Mouse (Mus musculus): Measurements from ENCODE around the gene Rab23. TPM values are rescaled to one million over a fixed set of nuclear protein-coding genes. Genes with fewer than 3 reads are reported as not detected.
"Not testable (repeated sequence)": the region's sequence is repeated elsewhere in the genome, so short reads cannot be mapped to it uniquely, and the experiment has no call there.

Gene Rab23
- polyA plus RNA-seq, 1 experiment from 2014 or later, result 27.5 TPM

DNA sequence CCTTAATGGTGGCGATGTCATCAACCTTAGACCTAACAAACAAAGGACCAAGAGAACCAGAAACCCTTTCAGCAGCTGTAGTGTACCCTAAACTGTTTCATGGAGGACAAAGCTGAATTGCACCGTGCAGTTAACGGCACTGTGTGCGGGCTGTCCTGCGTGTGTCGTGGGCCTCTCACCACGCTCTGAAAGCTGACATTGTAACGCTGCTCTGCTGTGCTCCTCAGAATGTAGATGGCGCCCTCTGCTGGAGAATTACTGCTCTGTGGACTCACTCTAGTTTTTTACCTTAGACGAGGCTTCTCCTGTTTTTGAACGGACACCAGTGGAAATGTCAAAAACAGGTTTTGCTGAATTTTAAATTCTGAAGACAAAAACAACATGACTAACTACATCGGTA lies 19.6 kb downstream of the Rab23 start:
- Histone ChIP-seq H3K4me1 (ENCODE audit: control insufficient read depth, insufficient read depth, low read length) (no peaks in the 10 kb centered on the region), H3K4me3 (ENCODE audit: low read depth, low read length) (no peak overlapping the region), H3K27me3 (ENCODE audit: control insufficient read depth, insufficient read depth, low read length) (no peaks in the 10 kb centered on the region), H3K27ac (ENCODE audit: low read depth, low read length) (no peak overlapping the region), H3K9me3 (ENCODE audit: control insufficient read depth, low read length) (no peaks in the 10 kb centered on the region), H3K9ac (ENCODE audit: low read length) (no peak overlapping the region), H3K4me2 (ENCODE audit: low read depth) (no peak overlapping the region), H3K36me3 (ENCODE audit: control insufficient read depth, insufficient read depth, low read length) (peaks cover 2% of the 10 kb centered on the region; the same call in 1 of the 2 replicates)
- peak; percentile 71; the same call in 1 of the 2 replicates for ATAC-seq (ENCODE audit: insufficient read depth, low FRiP score, low TSS enrichment)
- WGBS, result 37% methylated on average over 12 of the region's 12 CpGs
- peak; percentile 81 for DNase-seq (ENCODE audit: low spot score)

DNA sequence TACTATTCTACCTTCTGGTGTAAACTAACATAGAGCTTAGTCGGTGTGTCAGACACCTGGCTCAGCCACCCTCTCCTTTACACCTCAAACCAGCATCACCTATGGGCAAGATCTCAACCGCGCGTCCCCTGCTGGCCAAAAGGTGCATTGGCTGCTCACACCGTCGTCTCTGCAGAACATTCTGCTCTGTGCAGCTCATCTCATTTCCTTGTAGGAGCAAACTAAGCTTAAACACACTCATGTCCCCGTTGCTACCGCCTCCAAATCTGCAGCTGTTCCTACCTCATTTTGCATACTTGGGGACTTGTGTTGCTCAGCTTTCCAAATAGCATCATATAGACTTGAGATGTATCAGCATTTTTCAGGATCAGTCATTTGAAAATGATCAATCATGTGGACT lies 23.2 kb downstream of the Rab23 start:
- Histone ChIP-seq H3K36me3 (ENCODE audit: control insufficient read depth, insufficient read depth, low read length) (peaks cover 2% of the 10 kb centered on the region; the same call in 1 of the 2 replicates), H3K9ac (ENCODE audit: low read length) (no peak overlapping the region), H3K9me3 (ENCODE audit: control insufficient read depth, low read length) (no peaks in the 10 kb centered on the region), H3K27me3 (ENCODE audit: control insufficient read depth, insufficient read depth, low read length) (no peaks in the 10 kb centered on the region), H3K4me3 (ENCODE audit: low read depth, low read length) (no peak overlapping the region), H3K27ac (ENCODE audit: low read depth, low read length) (no peak overlapping the region), H3K4me2 (ENCODE audit: low read depth) (no peak overlapping the region), H3K4me1 (ENCODE audit: control insufficient read depth, insufficient read depth, low read length) (no peaks in the 10 kb centered on the region)
- no peak for ATAC-seq (ENCODE audit: insufficient read depth, low FRiP score, low TSS enrichment)
- DNase-seq (ENCODE audit: low spot score), result peak; percentile 39
- 24% methylated on average over 8 of the region's 8 CpGs for WGBS

GRCm38 (mm10) chr1:33744815-33745214 lies 25.1 kb downstream of the Rab23 start:
- 87% methylated on average over 9 of the region's 9 CpGs for whole genome bisulfite sequencing
- not testable (repeated sequence) for ATAC-seq (ENCODE audit: insufficient read depth, low FRiP score, low TSS enrichment); H3K4me2 ChIP-seq (ENCODE audit: low read depth); H3K36me3 ChIP-seq (ENCODE audit: control insufficient read depth, insufficient read depth, low read length); H3K4me3 ChIP-seq (ENCODE audit: low read depth, low read length); H3K4me1 ChIP-seq (ENCODE audit: control insufficient read depth, insufficient read depth, low read length); H3K9ac ChIP-seq (ENCODE audit: low read length); H3K27ac ChIP-seq (ENCODE audit: low read depth, low read length); H3K27me3 ChIP-seq (ENCODE audit: control insufficient read depth, insufficient read depth, low read length); DNase-seq (ENCODE audit: low spot score); H3K9me3 ChIP-seq (ENCODE audit: control insufficient read depth, low read length)

DNA sequence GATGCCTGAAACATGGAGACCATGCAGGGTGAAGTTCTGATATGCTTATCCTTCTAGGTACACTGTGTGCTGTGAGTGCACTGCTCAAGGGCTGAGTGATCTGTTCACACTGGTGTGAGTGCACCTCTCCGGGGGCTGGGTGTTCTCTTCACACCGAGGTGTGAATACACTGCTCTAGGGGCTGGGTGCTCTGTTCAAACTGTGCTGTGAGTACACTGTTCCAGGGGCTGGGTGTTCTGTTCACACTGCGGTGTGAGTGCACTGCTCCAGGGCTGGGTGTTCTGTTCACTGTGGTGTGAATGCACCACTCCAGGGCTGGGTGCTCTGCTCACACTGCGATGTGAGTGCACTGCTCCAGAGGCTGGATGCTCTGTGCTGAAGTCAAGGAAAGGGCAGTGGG lies 26.2 kb downstream of the Rab23 start:
- Histone ChIP-seq H3K4me3 (ENCODE audit: low read depth, low read length) (no peak overlapping the region), H3K27me3 (ENCODE audit: control insufficient read depth, insufficient read depth, low read length) (no peaks in the 10 kb centered on the region), H3K9ac (ENCODE audit: low read length) (no peak overlapping the region), H3K27ac (ENCODE audit: low read depth, low read length) (no peak overlapping the region), H3K4me2 (ENCODE audit: low read depth) (no peak overlapping the region), H3K4me1 (ENCODE audit: control insufficient read depth, insufficient read depth, low read length) (no peaks in the 10 kb centered on the region), H3K36me3 (ENCODE audit: control insufficient read depth, insufficient read depth, low read length) (no peaks in the 10 kb centered on the region; the same call in 1 of the 2 replicates), H3K9me3 (ENCODE audit: control insufficient read depth, low read length) (no peaks in the 10 kb centered on the region)
- WGBS, result 82% methylated on average over 4 of the region's 4 CpGs
- ATAC-seq (ENCODE audit: insufficient read depth, low FRiP score, low TSS enrichment) (no peak), DNase-seq (ENCODE audit: low spot score) (no peak)

DNA sequence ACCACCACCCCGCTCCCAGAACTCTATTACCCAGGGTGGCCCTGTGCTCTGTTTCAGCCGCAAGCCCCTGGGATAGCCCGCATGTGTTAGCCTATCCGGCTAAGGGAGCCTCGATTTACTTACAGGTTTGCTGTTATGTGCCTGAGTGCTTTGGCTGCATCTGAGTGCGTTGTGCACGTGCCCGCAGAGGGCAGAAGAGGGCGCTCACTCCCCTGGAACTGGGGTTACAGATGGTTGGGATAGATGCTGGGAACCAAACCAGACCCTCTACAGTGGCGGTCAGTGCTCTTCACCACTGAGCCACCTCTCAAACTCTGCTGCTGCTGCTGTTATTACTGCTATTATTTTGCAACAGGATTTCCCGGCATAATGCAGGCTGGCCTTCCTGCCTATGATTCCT lies 29.4 kb downstream of the Rab23 start:
- no peak overlapping the region for H3K27ac ChIP-seq (ENCODE audit: low read depth, low read length)
- no peak for DNase-seq (ENCODE audit: low spot score)
- 97% methylated on average over 11 of the region's 11 CpGs for WGBS
- H3K4me1 ChIP-seq (ENCODE audit: control insufficient read depth, insufficient read depth, low read length), result no peaks in the 10 kb centered on the region
- no peaks in the 10 kb centered on the region; the same call in 1 of the 2 replicates for H3K36me3 ChIP-seq (ENCODE audit: control insufficient read depth, insufficient read depth, low read length)
- no peak for ATAC-seq (ENCODE audit: insufficient read depth, low FRiP score, low TSS enrichment)
- H3K27me3 ChIP-seq (ENCODE audit: control insufficient read depth, insufficient read depth, low read length), result no peaks in the 10 kb centered on the region
- no peak overlapping the region for H3K4me2 ChIP-seq (ENCODE audit: low read depth)
- H3K9ac ChIP-seq (ENCODE audit: low read length), result no peak overlapping the region
- no peaks in the 10 kb centered on the region for H3K9me3 ChIP-seq (ENCODE audit: control insufficient read depth, low read length)
- no peak overlapping the region for H3K4me3 ChIP-seq (ENCODE audit: low read depth, low read length)

- not testable (repeated sequence) for H3K36me3 ChIP-seq (ENCODE audit: control insufficient read depth, insufficient read depth, low read length); DNase-seq (ENCODE audit: low spot score); H3K4me1 ChIP-seq (ENCODE audit: control insufficient read depth, insufficient read depth, low read length); H3K4me3 ChIP-seq (ENCODE audit: low read depth, low read length); H3K9me3 ChIP-seq (ENCODE audit: control insufficient read depth, low read length); H3K27me3 ChIP-seq (ENCODE audit: control insufficient read depth, insufficient read depth, low read length); H3K9ac ChIP-seq (ENCODE audit: low read length); ATAC-seq (ENCODE audit: insufficient read depth, low FRiP score, low TSS enrichment); H3K27ac ChIP-seq (ENCODE audit: low read depth, low read length); H3K4me2 ChIP-seq (ENCODE audit: low read depth)
- 92% methylated on average over 3 of the region's 4 CpGs for WGBS
Observed at GRCm38 (mm10) chr1:33749709-33750108, 30.0 kb downstream of the Rab23 start.

DNA sequence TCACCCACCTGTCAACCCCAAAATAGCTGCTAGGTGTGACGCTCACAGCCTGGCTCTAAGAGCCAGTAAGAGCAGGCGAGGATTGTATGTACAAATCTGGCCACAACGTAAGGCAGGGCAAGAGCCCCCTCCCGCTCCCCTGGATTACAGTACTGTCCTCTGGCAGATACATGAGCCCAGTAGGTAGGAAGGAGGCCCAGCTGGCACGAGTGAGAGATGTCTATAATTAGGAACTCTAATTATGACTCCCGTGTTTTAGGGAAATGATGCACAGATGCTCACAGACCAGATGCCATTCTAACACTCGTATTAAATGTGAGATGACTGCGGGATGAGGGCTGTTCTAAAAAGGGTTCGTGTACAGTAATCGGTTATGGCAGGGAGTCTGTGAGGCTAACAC lies 31.6 kb downstream of the Rab23 start:
- Histone ChIP-seq H3K4me2 (ENCODE audit: low read depth) (no peak overlapping the region), H3K9me3 (ENCODE audit: control insufficient read depth, low read length) (no peaks in the 10 kb centered on the region), H3K36me3 (ENCODE audit: control insufficient read depth, insufficient read depth, low read length) (no peaks in the 10 kb centered on the region; the same call in 1 of the 2 replicates), H3K4me1 (ENCODE audit: control insufficient read depth, insufficient read depth, low read length) (no peaks in the 10 kb centered on the region), H3K27me3 (ENCODE audit: control insufficient read depth, insufficient read depth, low read length) (no peaks in the 10 kb centered on the region), H3K27ac (ENCODE audit: low read depth, low read length) (no peak overlapping the region), H3K9ac (ENCODE audit: low read length) (no peak overlapping the region), H3K4me3 (ENCODE audit: low read depth, low read length) (no peak overlapping the region)
- ATAC-seq (ENCODE audit: insufficient read depth, low FRiP score, low TSS enrichment) (no peak), DNase-seq (ENCODE audit: low spot score) (no peak)
- WGBS, result 90% methylated on average over 10 of the region's 10 CpGs

GRCm38 (mm10) chr1:33754089-33754488 lies 34.4 kb downstream of the Rab23 start:
- no peak overlapping the region for H3K9ac ChIP-seq (ENCODE audit: low read length)
- ATAC-seq (ENCODE audit: insufficient read depth, low FRiP score, low TSS enrichment) (no peak), DNase-seq (ENCODE audit: low spot score) (no peak)
- H3K4me3 ChIP-seq (ENCODE audit: low read depth, low read length), result no peak overlapping the region
- H3K36me3 ChIP-seq (ENCODE audit: control insufficient read depth, insufficient read depth, low read length), result no peaks in the 10 kb centered on the region
- H3K27me3 ChIP-seq (ENCODE audit: control insufficient read depth, insufficient read depth, low read length), result no peaks in the 10 kb centered on the region
- H3K4me1 ChIP-seq (ENCODE audit: control insufficient read depth, insufficient read depth, low read length), result peaks cover 4% of the 10 kb centered on the region; the same call in 1 of the 2 replicates
- no peak overlapping the region for H3K4me2 ChIP-seq (ENCODE audit: low read depth)
- H3K9me3 ChIP-seq (ENCODE audit: control insufficient read depth, low read length), result no peaks in the 10 kb centered on the region
- no peak overlapping the region for H3K27ac ChIP-seq (ENCODE audit: low read depth, low read length)
- WGBS, result 95% methylated on average over 17 of the region's 17 CpGs

GRCm38 (mm10) chr1:33754965-33755735 lies 35.5 kb downstream of the Rab23 start:
- DNase-seq (ENCODE audit: low spot score) (no peak), ATAC-seq (ENCODE audit: insufficient read depth, low FRiP score, low TSS enrichment) (no peak)
- WGBS, result 93% methylated on average over 21 of the region's 21 CpGs

More at GRCm38 (mm10) chr1:33754965-33755735, 35.5 kb downstream of the Rab23 start:
- no peak overlapping the region for H3K9ac ChIP-seq (ENCODE audit: low read length)
- H3K4me1 ChIP-seq (ENCODE audit: control insufficient read depth, insufficient read depth, low read length), result peaks cover 4% of the 10 kb centered on the region; the same call in 1 of the 2 replicates
- H3K9me3 ChIP-seq (ENCODE audit: control insufficient read depth, low read length), result no peaks in the 10 kb centered on the region
- H3K27me3 ChIP-seq (ENCODE audit: control insufficient read depth, insufficient read depth, low read length), result no peaks in the 10 kb centered on the region
- H3K27ac ChIP-seq (ENCODE audit: low read depth, low read length), result no peak overlapping the region
- no peak overlapping the region for H3K4me3 ChIP-seq (ENCODE audit: low read depth, low read length)
- no peak overlapping the region for H3K4me2 ChIP-seq (ENCODE audit: low read depth)
- no peaks in the 10 kb centered on the region for H3K36me3 ChIP-seq (ENCODE audit: control insufficient read depth, insufficient read depth, low read length)
